Mouse (Mus musculus) frontal cortex, adult (tissue): Measurements from ENCODE around the gene Marc1.

Experiments used
- ATAC-seq: cut with Nextera tagmentation; 2 replicates; pipeline ENCODE4 v1.9.2; 2017; ENCODE audit warnings: mild to moderate bottlenecking, moderate library complexity, mixed read lengths; ENCODE audit not compliant: low TSS enrichment

Gene Marc1

DNA sequence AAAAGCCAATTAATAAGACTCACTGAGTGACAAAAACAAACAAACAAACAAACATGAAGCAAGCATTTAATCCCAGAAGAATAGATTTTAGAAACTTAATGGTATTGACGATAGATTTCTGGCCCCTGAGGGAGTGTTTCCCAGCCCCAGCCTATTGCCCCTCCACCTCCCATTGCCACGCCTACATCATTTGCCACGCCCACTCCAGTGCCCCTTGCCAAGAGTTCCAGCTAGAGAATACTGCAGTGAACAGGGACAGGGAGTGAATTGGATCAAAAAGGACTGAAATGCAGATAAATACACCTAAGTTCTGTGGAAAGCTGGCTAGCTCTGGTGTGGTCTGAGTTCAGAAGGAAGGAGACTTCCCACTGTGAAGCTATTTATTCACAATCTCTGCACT, 47.2 kb downstream of the Marc1 start:
- ATAC-seq, result no peak

DNA sequence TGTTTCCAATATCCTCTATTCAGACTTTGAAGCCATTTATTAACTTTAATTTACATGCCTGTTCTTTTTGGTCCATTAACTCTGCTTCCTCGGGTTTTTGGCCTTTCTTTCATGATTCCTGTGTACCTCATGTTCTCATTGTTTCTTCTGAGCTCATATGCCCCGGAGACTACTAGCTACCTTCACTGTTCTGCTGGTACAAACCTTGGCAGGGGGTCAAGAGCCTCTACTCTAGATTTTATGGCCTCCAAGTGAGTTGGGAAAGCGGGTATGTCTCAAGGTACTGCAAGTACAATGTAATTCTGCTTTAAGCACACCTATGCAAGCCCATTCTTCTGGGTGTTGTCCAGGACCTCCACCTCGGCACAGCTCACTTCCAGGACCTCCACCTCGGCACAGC, 48.2 kb downstream of the Marc1 start:
- ATAC-seq, result no peak

- ATAC-seq, result no peak
Observed at GRCm38 (mm10) chr1:184761988-184762387, 49.1 kb downstream of the Marc1 start.

DNA sequence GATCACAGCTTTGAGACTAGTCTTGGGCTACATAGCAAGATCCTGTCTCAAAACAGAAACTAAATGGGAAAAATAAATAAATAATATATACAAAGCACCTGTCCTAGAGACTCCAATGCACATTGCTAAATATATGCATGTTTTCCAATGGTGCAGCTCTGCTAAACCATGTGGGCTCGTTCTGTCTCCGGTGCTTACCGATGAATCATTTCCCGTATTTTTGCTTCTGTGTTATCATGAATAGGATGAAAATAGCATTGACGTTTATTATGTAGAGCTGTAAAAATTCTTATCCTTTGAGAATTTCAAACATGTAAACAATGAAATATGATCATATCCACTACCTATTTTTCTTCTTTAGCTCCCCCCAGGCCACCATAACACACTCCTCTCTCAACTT, 58.4 kb downstream of the Marc1 start:
- no peak for ATAC-seq

DNA sequence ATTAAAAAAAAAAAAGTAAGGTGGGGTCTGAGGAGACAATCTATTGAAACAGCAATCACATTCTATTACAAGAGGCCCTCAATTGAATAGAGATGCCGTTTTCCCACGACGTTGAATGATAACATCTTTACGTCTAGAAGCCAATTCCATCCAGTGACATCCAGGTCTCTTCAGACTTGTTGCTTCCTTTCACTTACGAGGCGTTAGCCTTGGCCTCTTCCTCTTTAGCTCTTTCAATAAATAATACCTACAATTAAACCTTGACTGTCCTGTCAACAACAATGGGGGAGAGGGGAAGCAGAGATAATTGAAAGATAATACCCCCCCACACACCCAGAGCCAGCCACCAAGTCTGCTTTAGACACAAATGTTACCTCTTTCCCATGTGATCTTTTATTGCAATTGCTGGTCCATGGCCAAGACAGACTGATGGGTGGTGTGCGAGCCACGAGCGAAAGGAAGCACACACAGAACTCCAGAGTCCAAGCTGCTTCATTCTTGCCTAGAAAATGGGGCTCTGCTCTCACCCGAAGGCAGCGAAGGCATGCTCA, 60.9 kb downstream of the Marc1 start:
- no peak for ATAC-seq

GRCm38 (mm10) chr1:184748692-184749152, 62.4 kb downstream of the Marc1 start:
- ATAC-seq, result no peak

DNA sequence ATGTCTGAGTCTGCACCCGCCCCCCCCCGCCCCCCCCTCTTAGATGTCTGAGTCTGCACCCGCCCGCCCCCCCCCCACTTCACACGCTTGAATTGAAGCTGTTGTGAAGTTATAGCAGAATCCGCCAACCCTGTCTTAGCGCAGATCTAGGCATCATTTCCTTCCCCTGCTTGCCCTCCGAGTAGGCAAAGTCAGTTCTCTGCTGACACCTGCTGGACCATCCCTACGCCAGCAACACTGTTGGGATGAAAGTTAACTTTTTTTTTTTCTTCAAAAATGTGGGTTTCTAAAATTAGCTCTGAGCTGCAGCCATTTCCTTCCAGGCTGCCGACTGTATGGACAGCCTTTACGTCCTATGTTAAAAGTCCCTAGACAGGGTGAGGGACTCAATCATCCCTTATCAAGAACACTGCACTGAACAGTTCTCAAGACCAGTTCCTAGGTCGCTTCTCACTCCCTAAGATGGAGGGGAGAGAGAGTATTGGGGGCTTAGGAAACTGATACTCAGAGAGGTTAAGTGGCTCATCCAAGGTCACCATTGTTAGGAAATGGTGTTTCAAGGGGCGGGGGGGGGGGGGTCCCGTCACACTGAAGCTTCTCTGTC, 73.1 kb downstream of the Marc1 start:
- ATAC-seq, result peak; percentile 85

DNA sequence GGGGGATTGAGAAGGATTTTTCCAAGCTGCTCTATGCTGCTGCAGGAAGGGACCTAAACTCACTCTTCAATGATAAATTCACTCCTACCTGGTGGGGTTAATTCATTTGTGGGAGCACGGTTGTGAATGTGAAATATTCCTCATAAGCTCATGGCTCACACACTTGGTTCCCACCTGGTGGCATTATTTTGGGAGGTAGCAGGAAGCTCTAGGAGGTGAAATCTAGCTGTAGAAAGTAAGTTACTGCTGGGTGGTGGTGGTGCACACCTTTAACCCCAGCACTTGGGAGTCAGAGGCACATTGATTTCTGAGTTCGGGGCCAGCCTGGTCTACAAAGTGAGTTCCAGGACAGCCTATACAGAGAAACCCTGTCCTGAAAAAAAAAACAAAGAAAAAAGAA, 73.9 kb downstream of the Marc1 start:
- ATAC-seq, result no peak
